9 mouse cellular contexts compared by ENCODE assay signal in the genomic region with DNA sequence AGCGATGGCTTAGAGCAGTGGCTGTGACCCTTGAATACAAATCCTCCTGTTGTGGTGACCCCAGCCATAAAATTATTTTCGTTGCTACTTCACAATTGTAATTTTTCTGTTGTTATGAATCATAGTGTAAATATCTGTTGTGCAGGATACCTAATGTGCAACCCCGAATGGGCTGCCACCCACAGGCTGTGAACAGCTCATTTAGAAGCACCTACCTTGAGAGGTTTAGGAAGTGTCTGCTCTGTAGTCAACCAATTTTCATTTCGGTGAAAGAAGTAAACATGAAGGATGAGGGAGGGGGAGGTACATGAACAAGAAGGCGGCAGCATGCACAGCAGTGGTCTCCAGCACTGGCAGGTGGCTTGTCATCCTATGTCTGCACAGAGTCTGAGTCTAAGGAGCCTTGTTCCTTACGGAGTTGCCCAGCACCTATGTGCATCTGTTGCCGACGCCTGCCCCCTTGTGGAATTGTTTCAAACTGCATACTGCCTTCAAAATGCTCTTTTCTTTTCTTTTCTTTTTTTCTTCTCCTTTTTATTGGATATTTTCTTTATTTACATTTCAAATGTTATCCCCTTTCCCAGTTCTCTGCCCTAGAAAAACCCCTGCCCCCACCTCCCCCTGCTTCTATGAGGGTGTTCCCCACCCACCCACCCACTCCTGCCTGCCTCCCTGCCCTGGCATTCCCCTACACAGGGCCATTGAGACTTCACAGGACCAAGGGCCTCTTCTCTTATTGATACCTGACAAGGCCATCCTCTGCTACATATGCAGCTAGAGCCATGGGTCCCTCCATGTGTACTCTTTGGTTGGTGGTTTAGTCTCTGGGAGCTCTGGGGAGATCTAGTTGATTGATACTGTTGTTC. TPM values are rescaled to one million over a fixed set of nuclear protein-coding genes. Genes with fewer than 3 reads are reported as not detected.
DNase-seq lines count a peak whose midpoint lies in the region; ATAC-seq and TF ChIP-seq lines count a peak whose summit lies in the region.
"Had no signal": no experiment of that assay in that cellular context is flagged by ENCODE, and none has a peak within 500 bp of the region (broad histone marks: within the 10 kb centered on the region; RNA-seq: fewer than 3 reads in every experiment).

No protein-coding gene starts in this region.

- DNase-seq in thymus, adult 2 months = peak; percentile 43
- no peak for DNase-seq in thymus, adult 18-20 months
- DNase-seq in brain, adult 2 months (ENCODE audit: low read depth, low spot score) = peak; percentile 77
- peak; percentile 15 for DNase-seq in fibroblast of lung, adult 2 months (ENCODE audit: low read depth)
- peak; percentile 58 for DNase-seq in kidney, adult 2 months
- DNase-seq in liver, postnatal 0 days = peak; percentile 59
- DNase-seq in T-cell, adult 2 months (ENCODE audit: low spot score) = no peak

- H3K27ac ChIP-seq in thymus, adult 2 months (ENCODE audit: control insufficient read depth, insufficient read depth, low read length) = no peak overlapping the region
- no peak overlapping the region for H3K27ac ChIP-seq in kidney, adult 2 months (ENCODE audit: insufficient read depth, low read depth, low read length)
- no peak overlapping the region for H3K27ac ChIP-seq in liver, postnatal 0 days (ENCODE audit: low read depth)
- H3K27ac ChIP-seq: heart, embryonic 13.5 days had no signal

- no peak overlapping the region for H3K4me3 ChIP-seq in thymus, adult 2 months (ENCODE audit: control insufficient read depth, insufficient read depth, low read length)
- H3K4me3 ChIP-seq in kidney, adult 2 months (ENCODE audit: insufficient read depth, low read depth, low read length) = no peak overlapping the region
- no peak overlapping the region for H3K4me3 ChIP-seq in liver, postnatal 0 days (ENCODE audit: low read depth, low read length)
- H3K4me3 ChIP-seq: heart, embryonic 13.5 days had no signal

- peak; percentile 31; the same call in 1 of the 2 replicates for ATAC-seq in liver, postnatal 0 days
- peak; percentile 55; the same call in 1 of the 2 replicates for ATAC-seq in neutrophil, adult 5-6 weeks (ENCODE audit: extremely low read depth, insufficient number of reproducible peaks, low FRiP score, poor library complexity, severe bottlenecking)

- no peaks in the 10 kb centered on the region for H3K27me3 ChIP-seq in thymus, adult 2 months (ENCODE audit: control insufficient read depth, insufficient read depth, low read length)
- no peaks in the 10 kb centered on the region for H3K27me3 ChIP-seq in kidney, adult 2 months (replicated peaks; ENCODE audit: control insufficient read depth, insufficient read depth, low read length)
- H3K27me3 ChIP-seq in liver, postnatal 0 days (ENCODE audit: insufficient read depth, low read length) = no peaks in the 10 kb centered on the region
- H3K27me3 ChIP-seq: heart, embryonic 13.5 days had no signal

- 45% methylated on average over 8 of the region's 8 CpGs for WGBS in thymus, adult 2 months
- WGBS in kidney, adult 2 months = 39% methylated on average over 8 of the region's 8 CpGs
- WGBS in liver, postnatal 0 days (ENCODE audit: insufficient replicate concordance) = 33% methylated on average over 8 of the region's 8 CpGs

- TF ChIP-seq EP300 in liver, postnatal 0 days (IDR thresholded peaks at IDR 0.05; ENCODE audit: low read depth) = no peak

- no peaks in the 10 kb centered on the region for H3K36me3 ChIP-seq in thymus, adult 2 months (ENCODE audit: control insufficient read depth, insufficient read depth, low read length)
- H3K36me3 ChIP-seq in kidney, adult 2 months (ENCODE audit: control insufficient read depth, insufficient read depth, low read length) = no peaks in the 10 kb centered on the region; the same call in 1 of the 2 replicates
- no peaks in the 10 kb centered on the region for H3K36me3 ChIP-seq in liver, postnatal 0 days (replicated peaks; ENCODE audit: insufficient read depth, low read length)
- H3K36me3 ChIP-seq: heart, embryonic 13.5 days had no signal

- H3K4me2 ChIP-seq in liver, postnatal 0 days (ENCODE audit: low read depth, low read length) = no peak overlapping the region
- H3K4me2 ChIP-seq: heart, embryonic 13.5 days had no signal

- TF ChIP-seq POLR2A in thymus, adult 2 months (IDR thresholded peaks at IDR 0.05; ENCODE audit: control insufficient read depth, extremely low read depth, insufficient read depth, low read length, poor library complexity) = no peak
- TF ChIP-seq POLR2A in kidney, adult 2 months (IDR thresholded peaks at IDR 0.05; ENCODE audit: low read depth, low read length) = no peak

- no peaks in the 10 kb centered on the region for H3K4me1 ChIP-seq in thymus, adult 2 months (replicated peaks; ENCODE audit: control insufficient read depth, insufficient read depth, low read length)
- no peaks in the 10 kb centered on the region; the same call in 1 of the 2 replicates for H3K4me1 ChIP-seq in kidney, adult 2 months (ENCODE audit: control insufficient read depth, insufficient read depth, low read length)
- peaks cover 3% of the 10 kb centered on the region; the same call in 1 of the 2 replicates for H3K4me1 ChIP-seq in liver, postnatal 0 days (ENCODE audit: insufficient read depth)

- no peaks in the 10 kb centered on the region for H3K9me3 ChIP-seq in liver, postnatal 0 days (ENCODE audit: low read length)
- H3K9me3 ChIP-seq: heart, embryonic 13.5 days had no signal

- no peak overlapping the region for H3K9ac ChIP-seq in liver, postnatal 0 days (replicated peaks)
- H3K9ac ChIP-seq: heart, embryonic 13.5 days had no signal

- TF ChIP-seq CTCF in thymus, adult 2 months (IDR thresholded peaks at IDR 0.05; ENCODE audit: borderline replicate concordance, control insufficient read depth, extremely low read depth, insufficient read depth, low read length, poor library complexity) = no peak; the same call in 1 of the 2 replicates
- peak; percentile 80 for TF ChIP-seq CTCF in kidney, adult 2 months (conservative IDR thresholded peaks at IDR 0.05; ENCODE audit: insufficient read depth, insufficient read length, low read depth, low read length)
- peak; percentile 81 for TF ChIP-seq CTCF in liver, postnatal 0 days (IDR thresholded peaks at IDR 0.05; ENCODE audit: low read depth)

RNA-seq across cellular contexts. Expression of a gene that starts 25.8 kb away (rescaled TPM):
- 52.3 and 54.3 TPM in 2 replicates for polyA plus RNA-seq in thymus, adult 2 months (2012; rRNA removed)
- polyA plus RNA-seq in kidney, adult 2 months (2012; rRNA removed) = 415 and 434 TPM in 2 replicates
- 202 and 206 TPM in 2 replicates for polyA plus RNA-seq in liver, postnatal 0 days (2015; fragmentation: Nextera tagmentation; extraction: Ambion mirVana)
- total RNA-seq in neutrophil, adult 5-6 weeks (2017) = 6.2 and 10.9 TPM in 2 replicates

RNA-seq across cellular contexts. Expression of a gene that starts 29.3 kb away (rescaled TPM):
- not detected in 2 replicates for polyA plus RNA-seq in thymus, adult 2 months (2012; rRNA removed)
- polyA plus RNA-seq in kidney, adult 2 months (2012; rRNA removed) = not detected in 2 replicates
- not detected in 2 replicates for polyA plus RNA-seq in liver, postnatal 0 days (2015; fragmentation: Nextera tagmentation; extraction: Ambion mirVana)
- total RNA-seq in neutrophil, adult 5-6 weeks (2017) = not detected in 2 replicates
- polyA plus RNA-seq: heart, embryonic 13.5 days had no signal

Comparison
In these comparisons a context has a peak if more than half of its experiments do, and no peak if none do; other contexts are left out.
1. DNase-seq: peak in thymus, adult 2 months (single experiment), brain, adult 2 months (single experiment), fibroblast of lung, adult 2 months (single experiment), kidney, adult 2 months (single experiment) and liver, postnatal 0 days (single experiment); none in thymus, adult 18-20 months (0 of 2) and T-cell, adult 2 months (single experiment).